Mouse (Mus musculus): ENCODE data around the gene Clk4. TPM values are rescaled to one million over a fixed set of nuclear protein-coding genes. Genes with fewer than 3 reads are reported as not detected.

The Clk4 gene
- total and polyA plus RNA-seq, 3 experiments = 4.0 to 210 (median 174) TPM

GRCm38 (mm10) chr11:51326908-51327307, 65.4 kb downstream of the Clk4 start:
- DNase-seq (ENCODE audit: low spot score) = no peak
- ATAC-seq (ENCODE audit: extremely low read depth, insufficient number of reproducible peaks, low FRiP score, poor library complexity, severe bottlenecking) = no peak
- no peaks in the 10 kb centered on the region for H3K36me3 ChIP-seq (replicated peaks)
- no peaks in the 10 kb centered on the region for H3K4me1 ChIP-seq (ENCODE audit: insufficient read depth, low read depth, low read length)
- TF ChIP-seq TAL1 (conservative IDR thresholded peaks at IDR 0.05; ENCODE audit: low read depth, low read length) (no peak), GATA2 (IDR thresholded peaks at IDR 0.05; ENCODE audit: borderline replicate concordance, low read depth, low read length) (no peak), CTCF (IDR thresholded peaks at IDR 0.05; ENCODE audit: low read depth, low read length) (no peak), POLR2AphosphoS5 (IDR thresholded peaks at IDR 0.05; ENCODE audit: insufficient replicate concordance, low read depth, low read length) (no peak), GATA1 (IDR thresholded peaks at IDR 0.05; ENCODE audit: borderline replicate concordance, low read length) (no peak)
- no peaks in the 10 kb centered on the region for H3K27me3 ChIP-seq (ENCODE audit: insufficient read depth, low read length)
- H3K4me3 ChIP-seq (ENCODE audit: low read depth, low read length) = no peak overlapping the region
- no peaks in the 10 kb centered on the region for H3K9me3 ChIP-seq (replicated peaks)

- no peak for TF ChIP-seq POLR2AphosphoS5 (IDR thresholded peaks at IDR 0.05; ENCODE audit: insufficient replicate concordance, low read depth, low read length)
- TF ChIP-seq GATA1 (IDR thresholded peaks at IDR 0.05; ENCODE audit: borderline replicate concordance, low read length) = no peak
- TF ChIP-seq GATA2 (IDR thresholded peaks at IDR 0.05; ENCODE audit: borderline replicate concordance, low read depth, low read length) = no peak
- TF ChIP-seq CTCF (IDR thresholded peaks at IDR 0.05; ENCODE audit: low read depth, low read length) = no peak
- no peak for TF ChIP-seq TAL1 (conservative IDR thresholded peaks at IDR 0.05; ENCODE audit: low read depth, low read length)
- H3K27me3 ChIP-seq (ENCODE audit: insufficient read depth, low read length) = no peaks in the 10 kb centered on the region
- no peak overlapping the region for H3K4me3 ChIP-seq (ENCODE audit: low read depth, low read length)
- DNase-seq (ENCODE audit: low spot score) (no peak), ATAC-seq (ENCODE audit: extremely low read depth, insufficient number of reproducible peaks, low FRiP score, poor library complexity, severe bottlenecking) (no peak)
- no peaks in the 10 kb centered on the region for H3K36me3 ChIP-seq (replicated peaks)
- no peaks in the 10 kb centered on the region for H3K4me1 ChIP-seq (ENCODE audit: insufficient read depth, low read depth, low read length)
- H3K9me3 ChIP-seq (replicated peaks) = no peaks in the 10 kb centered on the region
Measured at GRCm38 (mm10) chr11:51328387-51328942, 66.9 kb downstream of the Clk4 start.

- no peak for ATAC-seq (ENCODE audit: extremely low read depth, insufficient number of reproducible peaks, low FRiP score, poor library complexity, severe bottlenecking)
- no peaks in the 10 kb centered on the region for H3K4me1 ChIP-seq (ENCODE audit: insufficient read depth, low read depth, low read length)
- H3K27me3 ChIP-seq (ENCODE audit: insufficient read depth, low read length) = no peaks in the 10 kb centered on the region
- no peak for DNase-seq (ENCODE audit: low spot score)
- H3K9me3 ChIP-seq (replicated peaks) = no peaks in the 10 kb centered on the region
- no peak overlapping the region for H3K4me3 ChIP-seq (ENCODE audit: low read depth, low read length)
- TF ChIP-seq GATA2 (IDR thresholded peaks at IDR 0.05; ENCODE audit: borderline replicate concordance, low read depth, low read length) = no peak
- TF ChIP-seq GATA1 (IDR thresholded peaks at IDR 0.05; ENCODE audit: borderline replicate concordance, low read length) = no peak
- TF ChIP-seq TAL1 (conservative IDR thresholded peaks at IDR 0.05; ENCODE audit: low read depth, low read length) = no peak
- TF ChIP-seq CTCF (IDR thresholded peaks at IDR 0.05; ENCODE audit: low read depth, low read length) = no peak
- no peak for TF ChIP-seq POLR2AphosphoS5 (IDR thresholded peaks at IDR 0.05; ENCODE audit: insufficient replicate concordance, low read depth, low read length)
- no peaks in the 10 kb centered on the region for H3K36me3 ChIP-seq (replicated peaks)
Measured at GRCm38 (mm10) chr11:51329837-51330714, 68.5 kb downstream of the Clk4 start.

Other genes starting within 250 kb of the Clk4 start
- not detected in 2 replicates for gene Olfr54, start 247.5 kb upstream of the Clk4 start, total RNA-seq (2014; fragmentation: Nextera tagmentation)
- 0.05 and 0.06 TPM in 2 replicates for gene Olfr54, start 247.5 kb upstream of the Clk4 start, total RNA-seq (2017)
- gene Olfr54, start 247.5 kb upstream of the Clk4 start, polyA plus RNA-seq (2012) = not detected in 2 replicates
- gene Olfr1375, start 213.6 kb upstream of the Clk4 start, total RNA-seq (2014; fragmentation: Nextera tagmentation) = not detected in 2 replicates
- not detected in 2 replicates for gene Olfr1375, start 213.6 kb upstream of the Clk4 start, total RNA-seq (2017)
- gene Olfr1375, start 213.6 kb upstream of the Clk4 start, polyA plus RNA-seq (2012) = not detected in 2 replicates
- not detected in 2 replicates for gene Zfp354a, start 202.5 kb upstream of the Clk4 start, total RNA-seq (2014; fragmentation: Nextera tagmentation)
- 0.23 TPM in 1 of 2 replicates, not detected in the other for gene Zfp354a, start 202.5 kb upstream of the Clk4 start, total RNA-seq (2017)
- gene Zfp354a, start 202.5 kb upstream of the Clk4 start, polyA plus RNA-seq (2012) = not detected in 2 replicates
- not detected in 2 replicates for gene Gm12569, start 41.3 kb upstream of the Clk4 start, total RNA-seq (2014; fragmentation: Nextera tagmentation)
- gene Gm12569, start 41.3 kb upstream of the Clk4 start, total RNA-seq (2017) = not detected in 2 replicates
- gene Gm12569, start 41.3 kb upstream of the Clk4 start, polyA plus RNA-seq (2012) = not detected in 2 replicates
- not detected in 2 replicates for gene BC049762, start 1.3 kb downstream of the Clk4 start, total RNA-seq (2014; fragmentation: Nextera tagmentation)
- not detected in 2 replicates for gene BC049762, start 1.3 kb downstream of the Clk4 start, total RNA-seq (2017)
- not detected in 2 replicates for gene BC049762, start 1.3 kb downstream of the Clk4 start, polyA plus RNA-seq (2012)
- not detected in 2 replicates for gene Col23a1, start 28.2 kb downstream of the Clk4 start, total RNA-seq (2014; fragmentation: Nextera tagmentation)
- gene Col23a1, start 28.2 kb downstream of the Clk4 start, total RNA-seq (2017) = 0.55 and 0.76 TPM in 2 replicates
- 0.01 TPM in 1 of 2 replicates, not detected in the other for gene Col23a1, start 28.2 kb downstream of the Clk4 start, polyA plus RNA-seq (2012)